Mouse (Mus musculus) cerebellum, postnatal 25 days (tissue): ENCODE measurements around the gene Rps27.
"Not testable (repeated sequence)": the region's sequence is repeated elsewhere in the genome, so short reads cannot be mapped to it uniquely, and the experiment has no call there.

Experiments
- DNase-seq, 2 experiments: peaks; one replicate each; pipeline ENCODE4 v3.0.0; 2021; ENCODE audit warnings: mixed read lengths in 2 of 2

The Rps27 gene

GRCm38 (mm10) chr3:90213377-90213866 lies at the start of gene Rps27, which contains the start of gene Rab13:
TSS of gene Rps27 (minus strand) at chr3:90213651.
TSS of gene Rab13 (plus strand) at chr3:90213695.
- DNase-seq: peak; percentile 88

DNA sequence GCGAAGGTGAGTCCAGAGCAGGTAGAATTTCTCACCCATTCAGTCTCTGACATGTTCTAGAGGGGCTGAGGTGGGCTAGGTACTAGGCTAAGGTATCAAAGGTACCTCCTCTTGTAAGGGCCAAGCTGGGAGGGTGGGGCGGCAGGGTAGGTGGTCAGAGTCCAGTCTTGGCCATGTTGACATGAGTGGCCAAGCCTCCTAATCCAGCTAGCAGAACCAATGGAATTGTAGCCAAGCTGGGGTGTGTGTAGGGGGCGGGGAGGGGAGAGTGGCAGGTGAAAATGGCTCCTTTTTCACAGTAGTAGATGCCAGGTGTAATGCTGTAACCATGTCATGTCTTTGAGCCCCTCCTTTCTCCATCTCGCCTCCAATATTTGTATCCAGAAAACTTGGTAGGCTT lies 45.1 kb upstream of the Rps27 start:
- peak; percentile 10 to 20 for DNase-seq

DNA sequence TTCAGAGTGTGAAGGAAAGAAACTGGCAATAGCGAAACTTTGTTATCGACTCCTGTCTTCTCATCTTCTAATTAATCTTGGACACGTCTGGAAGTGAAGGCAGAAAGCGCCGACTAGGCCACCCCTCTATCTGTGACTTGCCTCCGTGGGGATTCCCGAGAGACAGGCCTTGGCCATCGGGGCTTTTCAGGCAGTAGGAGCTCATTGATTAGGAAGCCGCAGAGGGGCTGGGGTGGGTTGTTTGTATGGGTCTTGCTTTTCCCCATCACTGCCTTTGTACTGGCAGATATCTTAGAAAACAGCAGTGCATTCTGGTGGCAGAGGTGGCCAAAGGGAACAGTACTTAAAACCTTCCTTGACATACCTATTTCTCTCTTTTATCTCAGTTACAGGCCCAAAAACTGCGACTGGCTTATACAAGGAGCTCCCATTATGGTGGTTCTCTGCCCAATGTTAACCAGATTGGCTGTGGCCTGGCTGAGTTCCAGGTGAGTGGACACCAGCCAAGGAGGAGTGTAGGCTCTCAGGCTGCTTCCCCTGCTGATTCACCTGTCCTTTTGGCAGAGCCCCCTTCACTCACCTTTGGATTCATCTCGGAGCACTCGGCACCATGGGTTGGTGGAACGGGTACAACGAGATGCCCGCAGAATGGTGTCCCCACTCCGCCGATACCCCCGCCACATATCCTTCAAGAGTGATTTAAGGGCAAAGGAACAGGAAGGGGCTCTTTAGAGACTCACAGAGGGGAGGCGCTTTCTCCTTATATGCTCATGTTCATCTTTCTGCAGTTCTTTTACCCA lies 43.5 kb upstream of the Rps27 start:
- peak; percentile 98 to 99 for DNase-seq

DNA sequence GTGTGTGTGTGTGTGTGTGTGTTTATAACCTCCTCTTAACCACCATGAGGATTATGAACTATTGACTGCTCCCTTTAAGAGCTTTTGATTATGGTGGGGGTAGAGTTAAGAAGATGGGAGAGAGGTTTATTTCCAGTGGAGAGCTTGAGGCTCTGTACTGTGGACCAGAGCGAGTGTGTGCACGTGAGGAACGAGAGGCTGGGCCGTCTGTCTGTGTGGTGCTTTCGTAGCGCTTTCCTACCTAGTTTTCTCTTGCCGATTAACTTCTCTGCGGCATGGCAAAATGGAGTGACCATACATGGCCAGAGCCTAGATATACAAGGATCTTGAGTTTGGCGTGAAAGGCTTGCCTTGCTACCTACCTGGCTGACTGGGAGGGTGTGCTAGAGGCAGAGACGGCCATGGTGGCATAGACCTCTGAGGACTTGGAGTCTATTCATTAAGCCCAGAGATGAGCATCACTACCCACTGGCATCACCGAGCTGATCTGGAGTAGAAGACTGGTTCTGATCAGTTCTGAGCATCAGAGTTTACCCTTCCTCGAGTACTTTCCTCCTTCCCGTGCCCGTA lies 42.4 kb upstream of the Rps27 start:
- DNase-seq: peak in 1 of 2 experiments; percentile 38

DNA sequence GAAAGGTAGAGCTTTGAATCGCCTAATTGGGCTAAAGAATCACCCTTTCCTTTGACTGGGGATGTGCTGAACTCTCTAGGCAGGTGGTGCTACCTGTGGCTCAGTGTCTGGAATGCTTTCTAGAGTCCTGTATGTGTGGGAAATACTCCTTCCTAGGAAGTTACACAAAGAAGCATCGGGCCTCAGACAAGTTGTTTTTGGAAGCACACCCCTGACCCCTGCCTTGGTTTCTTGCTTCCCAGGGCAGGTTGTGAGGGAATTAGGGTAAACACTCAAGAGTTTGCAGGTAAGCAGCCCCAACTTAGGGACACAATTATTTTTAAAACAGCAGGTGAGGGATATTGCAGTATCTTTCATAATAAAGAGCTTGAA lies 41.7 kb upstream of the Rps27 start:
- DNase-seq: no peak

DNA sequence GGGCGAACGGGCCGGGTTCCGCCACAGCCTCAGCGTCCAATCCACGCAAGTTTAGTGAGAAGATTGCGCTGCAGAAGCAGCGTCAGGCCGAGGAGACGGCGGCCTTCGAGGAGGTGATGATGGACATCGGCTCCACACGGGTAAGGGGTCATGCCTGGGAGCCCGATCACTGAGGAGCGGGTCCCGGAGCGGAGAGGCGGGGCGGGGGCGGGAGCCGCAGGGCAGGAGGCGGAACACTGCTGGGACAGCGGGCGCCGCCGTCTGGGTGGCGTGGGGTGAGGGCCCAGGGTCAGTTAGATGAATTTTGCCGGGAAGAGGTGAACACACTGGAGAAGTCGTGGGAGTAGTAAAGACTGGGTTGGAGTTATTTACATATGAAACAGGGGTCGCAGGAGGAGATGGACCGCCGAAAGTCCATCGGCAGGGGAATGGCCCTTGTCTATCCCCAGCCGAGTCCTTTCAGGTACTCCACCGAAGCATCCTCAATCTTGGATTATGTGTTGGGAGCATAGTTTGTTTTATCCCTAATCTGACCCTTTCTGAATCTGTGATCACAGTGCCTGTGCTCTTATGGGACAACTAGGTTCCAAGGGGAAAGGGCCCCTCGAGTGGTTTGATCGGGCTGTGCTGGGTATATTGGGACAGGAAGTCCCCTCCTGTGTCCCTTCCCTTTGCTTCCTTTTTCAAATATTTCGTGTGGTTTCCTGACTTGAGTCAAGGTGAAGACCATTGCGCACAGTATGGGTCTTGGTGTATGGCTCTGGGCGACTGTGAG lies 41.2 kb upstream of the Rps27 start:
- DNase-seq: peak; percentile 32 to 42

GRCm38 (mm10) chr3:90253653-90254418 lies 40.4 kb upstream of the Rps27 start, which contains the start of gene Crtc2:
TSS of gene Crtc2 (plus strand) at chr3:90254163.
- peak; percentile 93 to 96 for DNase-seq

DNA sequence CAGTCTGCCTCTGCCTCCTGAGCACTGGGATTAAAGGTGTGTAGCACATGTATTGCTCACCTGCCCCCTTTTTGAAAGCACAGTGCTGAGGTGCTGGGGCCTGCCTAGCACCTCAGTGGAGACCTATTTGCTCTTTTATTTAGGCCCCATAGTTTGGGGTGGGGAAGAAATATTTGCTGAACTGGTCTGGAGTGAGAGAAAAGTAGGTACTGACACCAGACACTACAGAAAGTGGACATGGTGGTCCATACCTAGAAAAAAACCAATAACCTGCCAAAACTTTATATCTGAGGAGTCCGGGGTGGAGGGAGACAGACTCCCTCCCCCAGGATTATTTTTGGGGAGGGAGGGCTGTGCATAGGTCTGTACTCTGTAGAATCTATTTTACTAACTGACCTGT lies 39.7 kb upstream of the Rps27 start:
- DNase-seq: not testable (repeated sequence)

DNA sequence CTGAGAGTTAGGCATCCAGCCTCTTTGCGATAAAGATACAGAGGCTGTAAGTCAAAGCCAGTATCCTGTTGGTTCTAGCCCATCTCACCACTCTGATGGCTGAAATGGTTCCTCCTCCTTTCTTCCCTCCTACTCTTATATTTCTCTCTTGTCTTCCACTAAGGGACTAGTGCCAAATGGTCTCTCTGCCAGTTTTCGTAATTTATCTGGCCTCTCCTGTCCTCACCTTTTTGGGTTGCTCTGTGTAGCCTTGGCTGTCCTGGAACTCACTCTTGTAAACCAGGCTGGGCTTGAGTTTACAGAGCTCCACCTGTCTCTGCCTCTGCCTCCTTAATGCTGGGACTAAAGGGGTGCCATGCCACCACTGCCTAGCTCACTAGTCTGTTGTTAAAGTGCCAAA lies 39.2 kb upstream of the Rps27 start:
- peak in 1 of 2 experiments; percentile 41 for DNase-seq

DNA sequence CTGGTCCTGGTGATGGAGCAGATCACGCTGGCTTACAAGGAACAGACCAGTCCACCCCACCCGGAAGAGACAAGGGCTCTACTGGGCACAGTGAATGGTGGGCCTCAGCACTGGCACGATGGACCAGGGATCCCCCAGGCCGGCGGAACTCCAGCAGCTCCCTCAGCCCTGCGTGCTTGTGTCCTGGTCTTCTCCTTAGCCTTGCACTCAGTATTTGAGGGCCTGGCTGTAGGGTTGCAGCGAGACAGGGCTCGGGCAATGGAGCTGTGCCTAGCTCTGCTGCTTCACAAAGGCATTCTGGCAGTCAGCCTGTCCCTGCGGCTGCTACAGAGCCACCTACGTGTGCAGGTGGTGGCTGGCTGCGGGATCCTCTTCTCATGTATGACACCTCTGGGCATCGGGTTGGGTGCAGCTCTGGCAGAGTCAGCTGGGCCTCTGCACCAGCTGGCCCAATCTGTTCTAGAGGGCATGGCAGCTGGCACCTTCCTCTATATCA lies 38.3 kb upstream of the Rps27 start:
- peak in 1 of 2 experiments; percentile 48 for DNase-seq

GRCm38 (mm10) chr3:90250791-90251190 lies 37.3 kb upstream of the Rps27 start:
- no peak for DNase-seq

DNA sequence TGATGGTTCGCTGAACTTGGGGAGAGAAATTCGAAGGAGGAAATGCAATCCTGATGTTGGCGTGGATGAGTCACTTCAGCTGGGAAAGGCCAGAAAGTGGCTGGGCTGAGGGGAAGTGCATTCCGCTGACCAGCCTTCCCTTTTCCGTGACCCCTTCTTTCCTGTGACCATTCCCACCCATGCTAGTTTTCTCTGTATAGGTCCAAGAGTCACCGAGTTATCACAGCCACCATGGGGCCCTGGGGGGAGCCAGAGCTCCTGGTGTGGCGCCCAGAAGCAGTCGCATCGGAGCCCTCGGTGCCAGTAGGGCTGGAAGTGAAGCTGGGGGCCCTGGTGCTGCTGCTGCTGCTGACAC lies 35.3 kb upstream of the Rps27 start:
- peak; percentile 46 to 48 for DNase-seq

DNA sequence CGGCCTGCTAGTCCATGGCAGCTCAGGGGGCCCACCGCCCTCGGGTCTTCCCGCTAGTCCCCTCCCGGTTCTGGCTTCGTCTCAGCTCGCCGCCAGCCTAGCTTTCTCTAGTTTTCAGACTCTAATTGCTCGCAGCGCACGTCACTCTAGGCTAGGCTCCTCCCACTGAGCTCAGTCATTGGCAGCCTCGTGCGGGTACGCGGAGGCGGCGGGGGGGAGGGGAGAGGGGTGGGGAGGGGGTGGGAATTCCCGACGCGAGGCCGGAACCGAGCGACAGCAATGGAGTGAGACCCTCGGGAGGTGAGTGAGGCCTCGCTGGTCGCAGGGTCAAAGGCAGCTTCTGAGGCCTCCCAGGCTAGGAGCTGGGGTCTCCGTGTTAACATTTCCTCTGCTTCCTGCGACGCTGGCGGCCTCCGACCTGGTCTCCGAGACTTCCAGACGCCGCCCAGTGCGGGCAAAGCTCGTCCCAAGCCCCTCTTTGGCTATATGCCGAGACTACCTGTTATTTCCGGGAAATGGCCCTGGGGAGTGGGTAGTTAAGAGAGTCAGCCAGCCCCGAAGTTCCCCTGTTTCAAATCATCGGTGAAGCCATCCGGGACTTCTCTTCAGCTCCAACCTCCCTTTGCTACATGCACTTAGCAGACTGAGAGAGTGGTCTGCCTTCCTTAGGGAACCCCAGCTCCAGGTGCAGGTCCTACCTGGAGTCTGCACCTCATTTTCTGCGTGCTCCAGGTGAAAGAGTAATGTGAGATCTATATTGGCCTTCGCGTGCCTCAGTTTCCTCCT lies 34.7 kb upstream of the Rps27 start, which contains the start of gene Slc39a1:
Gene Slc39a1 (plus strand): TSS at position 213 of the 786 bp plus-strand sequence.
- peak; percentile 93 to 94 for DNase-seq

GRCm38 (mm10) chr3:90247630-90247959 lies 34.1 kb upstream of the Rps27 start:
- no peak for DNase-seq

GRCm38 (mm10) chr3:90245406-90245805 lies 32.0 kb upstream of the Rps27 start:
- no peak for DNase-seq

DNA sequence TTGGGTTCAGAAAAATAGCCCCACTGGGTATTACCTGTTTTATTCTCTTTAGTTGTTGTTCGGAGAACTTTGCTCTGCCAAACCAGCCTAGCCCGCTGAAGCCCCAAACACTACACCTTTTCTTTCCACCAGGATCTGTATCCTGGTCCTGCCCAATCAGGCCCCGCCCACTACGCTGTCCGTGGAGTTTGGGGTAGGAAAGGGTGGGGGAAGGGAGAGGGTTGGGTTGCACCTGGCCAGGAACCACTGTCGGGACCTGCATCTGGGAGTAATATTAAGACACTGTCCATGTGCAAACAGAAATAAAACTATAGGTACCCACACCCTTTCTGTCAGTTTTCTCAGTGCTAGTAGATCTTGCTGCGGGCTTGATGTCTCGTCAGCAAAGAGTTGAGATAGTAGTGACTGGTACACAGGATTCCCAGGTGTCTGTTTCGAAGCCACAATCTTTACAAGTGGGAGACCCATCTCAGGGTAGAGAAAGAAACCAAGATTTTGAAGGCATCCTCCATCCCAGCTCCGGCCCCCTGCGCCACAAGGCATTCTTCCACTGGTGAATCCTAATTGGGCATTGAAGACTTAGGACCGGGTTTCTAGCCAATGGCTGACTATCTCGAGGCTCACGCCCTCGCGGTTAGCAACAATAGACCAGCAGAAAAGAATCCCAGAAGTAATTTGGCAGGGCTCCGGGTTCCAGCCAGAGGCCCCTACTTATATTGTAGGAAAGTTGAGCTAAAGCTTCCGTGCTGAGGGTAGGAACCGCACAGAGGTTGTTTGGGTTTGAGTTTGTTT lies 29.7 kb upstream of the Rps27 start, which contains the start of gene Creb3l4:
Gene Creb3l4 (minus strand): TSS at position 529 of the 792 bp plus-strand sequence.
- DNase-seq: peak in 1 of 2 experiments; percentile 21

- no peak for DNase-seq
Measured at GRCm38 (mm10) chr3:90241669-90242358, 28.4 kb upstream of the Rps27 start.

GRCm38 (mm10) chr3:90241251-90241650 lies 27.8 kb upstream of the Rps27 start:
- no peak for DNase-seq

GRCm38 (mm10) chr3:90231507-90232333 lies 18.3 kb upstream of the Rps27 start, which contains the start of gene Jtb:
TSS of gene Jtb (plus strand) at chr3:90231597.
- peak; percentile 93 to 95 for DNase-seq
